Mouse (Mus musculus): ENCODE data around the gene Pik3r1. TPM values are rescaled to one million over a fixed set of nuclear protein-coding genes. Genes with fewer than 3 reads are reported as not detected.

The Pik3r1 gene
- total and polyA plus RNA-seq, 2 experiments: 12.2 to 38.4 TPM

GRCm38 (mm10) chr13:101719312-101719870, 48.6 kb downstream of the Pik3r1 start:
- WGBS: 21% methylated on average over 11 of the region's 11 CpGs
- peaks cover 32% of the 10 kb centered on the region; the same call in 1 of the 2 replicates for H3K79me2 ChIP-seq (ENCODE audit: control insufficient read depth, insufficient read depth, low read length)
- peak overlapping the region; percentile 87 for H3K27ac ChIP-seq (replicated peaks; ENCODE audit: insufficient read depth, low read depth, low read length)
- no peak overlapping the region for H3K4me3 ChIP-seq (ENCODE audit: insufficient read depth, low read depth, low read length)
- 0 out of 2 replicates have a peak, but pooled peaks cover 2% of the 10 kb centered on the region for H3K36me3 ChIP-seq (ENCODE audit: control insufficient read depth, insufficient read depth, low read length)
- H3K27me3 ChIP-seq (ENCODE audit: control insufficient read depth, insufficient read depth, low read length): no peaks in the 10 kb centered on the region
- peak overlapping the region; percentile 27; the same call in 1 of the 2 replicates for H3K9ac ChIP-seq (ENCODE audit: low read depth, low read length)
- peak; percentile 73 for DNase-seq (ENCODE audit: extremely low read depth, low read depth, low spot score)
- TF ChIP-seq CTCF (IDR thresholded peaks at IDR 0.05; ENCODE audit: low read depth, low read length) (peak; percentile 66; the same call in 1 of the 2 replicates), POLR2A (IDR thresholded peaks at IDR 0.05; ENCODE audit: extremely low read depth, insufficient read depth, low read length) (no peak)
- H3K4me1 ChIP-seq (ENCODE audit: control insufficient read depth, insufficient read depth, low read length): peaks cover 46% of the 10 kb centered on the region

- H3K9ac ChIP-seq (ENCODE audit: low read depth, low read length): peak overlapping the region; percentile 21; the same call in 1 of the 2 replicates
- no peak for TF ChIP-seq POLR2A (IDR thresholded peaks at IDR 0.05; ENCODE audit: extremely low read depth, insufficient read depth, low read length)
- TF ChIP-seq CTCF (IDR thresholded peaks at IDR 0.05; ENCODE audit: low read depth, low read length): no peak
- WGBS: 14% methylated on average over 7 of the region's 7 CpGs
- H3K27ac ChIP-seq (replicated peaks; ENCODE audit: insufficient read depth, low read depth, low read length): peak overlapping the region; percentile 87
- H3K36me3 ChIP-seq (ENCODE audit: control insufficient read depth, insufficient read depth, low read length): 0 out of 2 replicates have a peak, but pooled peaks cover 2% of the 10 kb centered on the region
- peaks cover 42% of the 10 kb centered on the region for H3K4me1 ChIP-seq (ENCODE audit: control insufficient read depth, insufficient read depth, low read length)
- no peak overlapping the region for H3K4me3 ChIP-seq (ENCODE audit: insufficient read depth, low read depth, low read length)
- peaks cover 27% of the 10 kb centered on the region; the same call in 1 of the 2 replicates for H3K79me2 ChIP-seq (ENCODE audit: control insufficient read depth, insufficient read depth, low read length)
- peak; percentile 67 for DNase-seq (ENCODE audit: extremely low read depth, low read depth, low spot score)
- no peaks in the 10 kb centered on the region for H3K27me3 ChIP-seq (ENCODE audit: control insufficient read depth, insufficient read depth, low read length)
Measured at GRCm38 (mm10) chr13:101718744-101719143, 49.3 kb downstream of the Pik3r1 start.

- TF ChIP-seq POLR2A (IDR thresholded peaks at IDR 0.05; ENCODE audit: extremely low read depth, insufficient read depth, low read length) (no peak), CTCF (IDR thresholded peaks at IDR 0.05; ENCODE audit: low read depth, low read length) (no peak; the same call in 1 of the 2 replicates)
- peak overlapping the region; percentile 28; the same call in 1 of the 2 replicates for H3K27ac ChIP-seq (replicated peaks; ENCODE audit: insufficient read depth, low read depth, low read length)
- H3K9ac ChIP-seq (ENCODE audit: low read depth, low read length): no peak overlapping the region; the same call in 1 of the 2 replicates
- H3K27me3 ChIP-seq (ENCODE audit: control insufficient read depth, insufficient read depth, low read length): no peaks in the 10 kb centered on the region
- DNase-seq (ENCODE audit: extremely low read depth, low read depth, low spot score): peak; percentile 57
- 0 out of 2 replicates have a peak, but pooled peaks cover 2% of the 10 kb centered on the region for H3K36me3 ChIP-seq (ENCODE audit: control insufficient read depth, insufficient read depth, low read length)
- peaks cover 43% of the 10 kb centered on the region for H3K4me1 ChIP-seq (ENCODE audit: control insufficient read depth, insufficient read depth, low read length)
- WGBS: 49% methylated on average over 6 of the region's 6 CpGs
- H3K4me3 ChIP-seq (ENCODE audit: insufficient read depth, low read depth, low read length): no peak overlapping the region
- H3K79me2 ChIP-seq (ENCODE audit: control insufficient read depth, insufficient read depth, low read length): peaks cover 30% of the 10 kb centered on the region; the same call in 1 of the 2 replicates
Measured at GRCm38 (mm10) chr13:101717836-101718235, 50.2 kb downstream of the Pik3r1 start.

- peaks cover 18% of the 10 kb centered on the region for H3K36me3 ChIP-seq (ENCODE audit: control insufficient read depth, insufficient read depth, low read length)
- no peak overlapping the region for H3K4me3 ChIP-seq (ENCODE audit: insufficient read depth, low read depth, low read length)
- peak overlapping the region; percentile 66; the same call in 1 of the 2 replicates for H3K27ac ChIP-seq (replicated peaks; ENCODE audit: insufficient read depth, low read depth, low read length)
- TF ChIP-seq CTCF (IDR thresholded peaks at IDR 0.05; ENCODE audit: low read depth, low read length) (no peak), POLR2A (IDR thresholded peaks at IDR 0.05; ENCODE audit: extremely low read depth, insufficient read depth, low read length) (no peak)
- WGBS: 83% methylated on average over 12 of the region's 12 CpGs
- H3K9ac ChIP-seq (ENCODE audit: low read depth, low read length): no peak overlapping the region
- no peaks in the 10 kb centered on the region for H3K27me3 ChIP-seq (ENCODE audit: control insufficient read depth, insufficient read depth, low read length)
- H3K79me2 ChIP-seq (ENCODE audit: control insufficient read depth, insufficient read depth, low read length): peaks cover 44% of the 10 kb centered on the region; the same call in 1 of the 2 replicates
- no peak for DNase-seq (ENCODE audit: extremely low read depth, low read depth, low spot score)
- peaks cover 29% of the 10 kb centered on the region for H3K4me1 ChIP-seq (ENCODE audit: control insufficient read depth, insufficient read depth, low read length)
Measured at GRCm38 (mm10) chr13:101713429-101714088, 54.5 kb downstream of the Pik3r1 start.

- H3K9ac ChIP-seq (ENCODE audit: low read depth, low read length): no peak overlapping the region
- H3K4me3 ChIP-seq (ENCODE audit: insufficient read depth, low read depth, low read length): no peak overlapping the region
- WGBS: 72% methylated on average over 9 of the region's 9 CpGs
- peaks cover 26% of the 10 kb centered on the region for H3K4me1 ChIP-seq (ENCODE audit: control insufficient read depth, insufficient read depth, low read length)
- peaks cover 24% of the 10 kb centered on the region for H3K36me3 ChIP-seq (ENCODE audit: control insufficient read depth, insufficient read depth, low read length)
- no peaks in the 10 kb centered on the region for H3K27me3 ChIP-seq (ENCODE audit: control insufficient read depth, insufficient read depth, low read length)
- TF ChIP-seq CTCF (IDR thresholded peaks at IDR 0.05; ENCODE audit: low read depth, low read length): no peak
- no peak for TF ChIP-seq POLR2A (IDR thresholded peaks at IDR 0.05; ENCODE audit: extremely low read depth, insufficient read depth, low read length)
- no peak for DNase-seq (ENCODE audit: extremely low read depth, low read depth, low spot score)
- H3K79me2 ChIP-seq (ENCODE audit: control insufficient read depth, insufficient read depth, low read length): peaks cover 44% of the 10 kb centered on the region; the same call in 1 of the 2 replicates
- peak overlapping the region; percentile 66 for H3K27ac ChIP-seq (replicated peaks; ENCODE audit: insufficient read depth, low read depth, low read length)
Measured at GRCm38 (mm10) chr13:101712720-101713428, 55.1 kb downstream of the Pik3r1 start.

Measured in liver, adult 2 months (tissue).